Mouse (Mus musculus) urinary bladder, postnatal 10 days (tissue): ENCODE data around the gene Gm17349.
A peak's percentile ranks its signal among the peaks of the same experiment; 100 is the strongest.
"Not testable (repeated sequence)": the region's sequence is repeated elsewhere in the genome, so short reads cannot be mapped to it uniquely, and the experiment has no call there.

ENCODE experiments used
- DNase-seq: peaks from one replicate; pipeline ENCODE4 v3.0.0; 2022; ENCODE audit warnings: low spot score

The Gm17349 gene

DNA sequence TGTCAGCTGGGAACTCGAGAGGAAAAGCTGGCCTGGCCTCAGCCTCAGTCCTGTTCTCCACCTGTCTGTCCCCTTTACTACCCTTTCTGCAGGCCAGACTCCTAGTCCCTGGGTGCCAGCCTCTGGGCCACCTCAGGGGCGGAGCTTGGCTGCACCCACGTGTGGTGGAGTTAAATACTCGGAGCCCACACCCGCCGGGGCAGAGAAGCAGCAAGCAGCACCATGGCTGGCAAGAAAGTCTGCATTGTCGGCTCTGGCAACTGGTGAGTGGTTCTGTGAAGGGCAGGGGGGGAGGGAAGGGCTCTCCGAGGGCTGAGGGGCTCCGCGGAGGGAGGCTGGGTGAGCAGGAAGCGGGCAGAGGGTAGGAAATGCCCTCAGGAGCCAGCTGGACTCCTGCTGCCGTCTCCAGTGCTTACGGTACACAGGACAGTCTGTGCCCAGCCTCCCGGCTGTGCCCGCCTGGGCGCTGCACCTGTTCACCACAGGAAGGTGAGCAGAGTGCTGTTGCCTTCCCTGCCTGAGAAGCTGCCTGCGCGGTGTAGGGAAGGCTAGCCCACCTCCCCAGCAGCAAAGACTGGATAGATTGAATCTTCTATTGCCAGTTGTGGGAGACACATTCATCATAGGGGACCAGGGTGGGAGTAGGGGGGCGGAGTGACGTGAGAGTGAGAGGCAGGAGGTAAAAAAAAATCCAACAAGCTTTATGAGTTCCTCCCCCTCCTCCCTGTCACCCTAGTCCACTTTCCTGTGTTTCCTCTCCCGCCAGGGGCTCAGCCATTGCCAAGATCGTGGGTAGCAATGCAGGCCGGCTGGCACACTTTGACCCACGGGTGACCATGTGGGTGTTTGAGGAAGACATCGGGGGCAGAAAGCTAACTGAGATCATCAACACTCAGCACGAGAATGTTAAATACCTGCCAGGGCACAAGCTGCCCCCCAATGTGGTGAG lies 12.4 kb upstream of the Gm17349 start, which contains the start of gene Gpd1:
TSS of gene Gpd1 (plus strand) at position 130 of the 949 bp plus-strand sequence.
- no peak for DNase-seq

DNA sequence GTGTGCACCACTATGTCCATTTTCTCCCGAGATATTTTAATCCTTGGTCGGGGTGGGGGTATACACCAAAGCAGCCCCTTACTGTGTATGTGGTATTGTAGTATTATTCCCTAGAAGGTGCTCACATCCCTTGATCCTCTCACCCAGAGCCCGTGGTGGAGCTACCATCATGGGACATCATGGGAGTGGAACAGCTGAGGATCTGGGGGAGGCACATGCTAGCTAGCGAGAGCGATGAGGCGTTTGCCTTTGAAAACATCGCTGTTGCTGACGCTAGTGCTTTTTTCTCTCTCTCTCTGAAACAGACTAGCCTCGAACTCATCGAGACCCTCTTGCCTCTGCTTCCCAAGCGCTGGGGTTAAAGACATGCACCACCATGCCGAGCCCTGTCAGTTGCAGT lies 11.5 kb upstream of the Gm17349 start:
- no peak for DNase-seq

DNA sequence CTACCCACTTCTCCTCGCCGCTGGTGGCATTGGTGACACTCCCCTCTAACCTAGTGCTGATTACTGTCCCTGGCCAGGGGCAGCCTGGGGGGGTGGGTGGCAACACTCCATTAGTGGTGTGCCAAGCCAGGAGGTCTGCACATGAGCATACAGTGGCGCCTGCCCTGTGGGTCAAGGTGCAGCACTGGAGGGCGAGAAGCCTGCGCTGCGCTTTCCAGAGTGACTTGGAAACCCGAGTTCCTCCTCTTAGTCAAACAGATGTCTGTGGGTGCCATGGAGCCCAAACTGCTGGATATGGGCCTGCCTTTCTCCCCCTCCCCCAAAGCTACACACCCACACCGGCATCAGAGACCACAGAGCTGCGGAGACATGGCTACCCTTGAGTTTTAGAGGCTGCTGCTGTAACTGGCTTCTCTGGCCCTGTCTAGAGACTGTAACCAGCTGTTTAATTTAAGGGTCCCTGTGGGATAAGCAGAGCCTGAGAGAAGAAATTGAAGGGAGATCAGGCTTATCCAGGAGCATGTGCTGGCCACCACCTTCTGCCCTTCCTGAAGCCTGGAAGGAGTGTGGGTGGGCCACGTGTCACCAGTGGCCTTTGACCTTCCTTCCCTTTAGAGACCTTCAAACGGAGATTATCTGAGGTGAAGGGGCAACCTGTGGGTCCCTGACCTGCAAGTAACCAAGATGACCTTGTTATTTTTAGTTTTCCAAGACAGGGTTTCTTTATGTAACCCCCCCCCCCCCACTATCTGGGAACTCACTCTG lies 10.9 kb upstream of the Gm17349 start:
- no peak for DNase-seq

DNA sequence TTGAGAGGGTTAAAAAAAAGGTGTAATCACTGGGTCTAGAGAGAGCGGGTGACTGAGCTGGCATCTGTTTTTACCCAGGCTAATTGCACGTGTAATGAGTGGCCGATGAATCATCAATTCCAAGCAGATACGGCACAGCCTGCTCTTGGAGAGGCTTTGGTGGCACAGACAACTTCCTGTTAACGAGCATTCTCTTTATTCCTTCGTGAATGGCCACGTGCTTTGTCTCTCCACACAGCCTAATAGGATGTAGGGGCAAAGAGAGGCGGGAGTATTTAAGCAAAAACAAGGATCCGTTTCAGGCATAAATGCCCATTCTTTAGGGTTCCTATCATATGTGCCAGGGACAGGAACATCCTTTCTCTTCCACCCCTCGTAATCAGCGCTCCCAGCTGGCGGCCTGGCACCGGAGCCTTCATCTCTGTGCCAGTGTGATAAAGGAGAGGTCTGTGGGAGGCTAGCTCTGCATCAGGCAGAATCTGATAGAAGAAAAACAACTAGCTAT lies 10.1 kb upstream of the Gm17349 start:
- DNase-seq, result no peak

DNA sequence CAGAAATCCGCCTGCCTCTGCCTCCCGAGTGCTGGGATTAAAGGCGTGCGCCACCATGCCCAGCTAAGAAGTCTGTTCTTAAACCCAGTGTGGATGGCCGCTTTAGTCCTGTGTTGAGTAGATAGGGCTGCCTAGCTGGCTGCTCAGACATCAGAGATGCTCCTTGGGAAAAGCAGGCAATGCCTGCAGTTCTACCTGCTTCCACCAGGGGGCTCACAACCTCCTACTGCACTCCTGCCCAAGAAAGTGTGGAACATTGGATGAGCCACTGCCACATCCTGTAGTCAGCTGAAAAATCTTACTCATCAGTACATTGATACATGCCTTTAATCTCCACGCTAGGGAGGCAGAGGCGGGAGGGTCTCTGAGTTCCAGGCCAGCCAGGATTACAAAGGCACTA lies 9.6 kb upstream of the Gm17349 start:
- DNase-seq, result no peak

DNA sequence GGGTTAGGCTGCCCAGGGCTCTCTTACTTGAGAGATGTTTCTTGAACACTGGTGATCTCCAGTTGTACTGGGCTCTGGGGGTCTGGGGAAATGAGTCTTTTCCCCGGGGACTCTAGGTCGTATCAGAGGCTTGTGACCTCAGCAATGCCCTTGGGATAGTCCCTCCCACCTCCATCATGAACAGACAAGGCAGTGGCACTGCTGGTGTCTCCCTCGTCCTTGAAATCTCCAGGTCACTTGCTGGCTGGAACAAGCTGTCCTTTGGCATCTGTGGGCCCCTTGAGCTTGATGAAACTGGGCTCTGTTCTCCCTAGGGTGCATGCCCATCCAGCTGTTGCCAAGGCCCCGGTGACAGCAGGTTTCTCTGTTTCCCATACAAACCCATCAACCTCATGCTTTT lies 8.9 kb upstream of the Gm17349 start:
- no peak for DNase-seq

DNA sequence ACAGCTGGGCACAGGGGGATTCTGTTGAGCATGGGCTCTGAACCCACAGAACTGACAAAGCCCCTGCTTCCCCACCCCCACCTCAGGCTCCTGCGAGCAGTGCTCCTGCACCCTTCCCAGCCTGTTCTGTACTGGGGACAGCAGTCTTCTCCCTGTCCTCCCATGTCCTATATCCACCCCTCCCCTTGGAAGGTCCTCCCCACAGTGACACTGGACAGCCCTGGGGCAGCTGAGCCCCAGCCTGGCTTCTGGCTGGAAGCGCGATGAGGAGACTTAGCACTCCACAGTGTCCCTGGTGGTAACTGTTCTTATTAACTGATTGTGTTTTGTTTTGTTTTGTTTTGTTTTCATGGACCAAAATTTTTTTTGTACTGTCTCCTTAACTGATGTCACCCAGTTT lies 8.3 kb upstream of the Gm17349 start:
- no peak for DNase-seq

DNA sequence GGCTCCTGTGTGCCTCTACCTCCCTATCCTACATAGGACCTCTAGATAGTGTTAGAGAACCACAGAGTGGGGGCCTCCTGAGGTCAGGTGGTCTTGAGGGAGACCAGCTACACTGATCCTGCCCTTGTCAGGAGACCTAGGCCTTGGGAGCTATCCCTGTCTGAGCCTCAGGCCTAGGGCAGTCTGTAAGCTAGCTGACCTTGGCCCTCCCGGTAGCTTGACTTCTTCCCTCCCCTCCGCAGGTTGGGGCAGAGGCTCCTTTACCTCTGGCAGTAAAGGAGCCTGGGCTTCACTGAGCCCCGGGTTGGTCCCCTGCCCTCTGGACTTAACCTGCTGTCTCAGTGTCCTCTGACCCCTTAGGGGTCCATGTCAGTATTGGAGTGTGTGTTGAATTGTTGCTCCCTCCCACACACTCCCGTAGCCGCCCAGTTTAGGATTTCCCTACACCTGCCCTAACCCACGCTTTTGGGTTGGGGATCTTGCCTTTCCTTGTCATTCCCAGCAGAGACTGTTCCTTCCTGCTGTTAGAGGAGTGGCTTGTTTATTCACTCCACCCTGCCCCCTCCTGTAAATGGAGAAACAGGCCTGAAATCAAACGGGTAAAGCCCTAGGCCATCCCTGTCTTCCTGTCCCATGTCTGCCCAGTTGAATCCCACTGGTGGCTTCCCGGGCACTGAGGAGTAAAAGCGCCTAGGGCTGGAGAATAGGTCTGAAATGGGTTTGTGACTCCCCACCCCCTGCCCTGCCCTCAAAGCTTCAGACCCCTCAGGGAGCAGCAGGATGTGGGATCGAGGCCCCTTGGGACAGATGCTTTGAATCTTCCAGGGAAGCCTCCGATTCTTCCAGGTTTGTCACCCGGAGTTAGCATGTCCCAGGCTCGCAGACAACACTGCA lies 7.6 kb upstream of the Gm17349 start:
- no peak for DNase-seq

DNA sequence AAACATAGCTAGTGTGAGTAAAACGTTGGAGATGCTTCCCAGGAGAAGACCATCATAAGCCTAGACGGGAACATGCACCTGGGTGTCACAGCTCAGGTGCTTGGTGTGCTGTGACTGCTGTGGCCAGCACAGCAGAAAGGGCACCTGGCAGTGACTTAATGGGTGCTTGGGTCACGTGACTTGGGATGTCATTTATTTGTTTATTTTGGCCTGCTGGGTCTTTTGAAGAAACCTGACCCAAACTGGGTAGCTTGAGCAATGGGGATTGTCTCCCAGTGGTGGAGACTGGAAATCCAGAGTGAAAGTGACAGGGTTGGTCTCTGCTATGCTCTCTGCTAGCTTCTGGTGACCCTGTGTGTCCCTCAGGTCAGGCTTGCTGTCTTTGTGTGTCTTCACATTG lies 6.2 kb upstream of the Gm17349 start:
- no peak for DNase-seq

DNA sequence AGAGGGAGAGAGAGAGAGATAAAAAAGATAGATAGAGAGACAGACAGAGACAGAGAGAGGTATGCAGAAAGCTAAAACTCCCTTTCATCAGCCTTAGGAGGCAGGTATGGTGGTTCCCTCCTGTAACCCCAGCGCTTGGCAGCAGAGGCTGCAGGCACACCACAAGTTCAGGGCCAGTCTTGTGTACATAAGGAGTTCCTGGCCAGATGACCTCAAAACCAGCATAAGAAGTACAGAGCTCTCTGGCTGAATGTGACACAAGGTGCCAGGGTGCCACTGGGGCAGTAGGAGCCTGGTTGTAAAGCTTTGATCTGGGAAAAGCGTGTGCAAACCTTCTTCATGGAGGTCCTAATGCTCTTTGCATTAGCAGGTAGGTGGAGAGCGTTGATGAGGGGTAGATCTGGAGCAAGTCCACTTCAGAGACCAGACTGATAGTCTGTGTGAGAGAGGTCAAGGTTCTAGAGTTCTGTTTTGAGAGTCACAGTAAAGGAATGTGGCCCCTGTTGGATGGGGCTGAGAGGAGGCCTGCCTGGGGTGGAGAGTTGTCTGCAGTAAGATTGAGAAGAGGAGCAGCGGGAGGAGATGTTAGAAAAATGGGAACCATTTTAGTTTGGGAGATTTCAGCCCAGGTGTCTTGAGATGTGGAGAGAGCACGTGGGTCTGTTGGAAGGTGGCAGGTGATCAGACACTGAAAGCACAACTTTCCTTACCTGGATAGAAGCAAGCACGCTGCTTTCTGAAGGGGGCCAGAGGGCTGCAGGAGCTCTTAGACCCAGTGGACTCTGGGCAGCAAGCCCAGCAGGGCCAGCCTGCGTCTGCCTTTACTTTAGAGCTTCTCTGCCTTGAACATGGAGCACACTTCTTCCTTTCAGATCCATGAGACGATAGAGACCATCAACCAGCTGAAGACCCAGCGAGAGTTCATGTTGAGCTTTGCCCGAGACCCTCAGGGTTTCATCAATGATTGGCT lies 5.2 kb upstream of the Gm17349 start:
- no peak for DNase-seq

DNA sequence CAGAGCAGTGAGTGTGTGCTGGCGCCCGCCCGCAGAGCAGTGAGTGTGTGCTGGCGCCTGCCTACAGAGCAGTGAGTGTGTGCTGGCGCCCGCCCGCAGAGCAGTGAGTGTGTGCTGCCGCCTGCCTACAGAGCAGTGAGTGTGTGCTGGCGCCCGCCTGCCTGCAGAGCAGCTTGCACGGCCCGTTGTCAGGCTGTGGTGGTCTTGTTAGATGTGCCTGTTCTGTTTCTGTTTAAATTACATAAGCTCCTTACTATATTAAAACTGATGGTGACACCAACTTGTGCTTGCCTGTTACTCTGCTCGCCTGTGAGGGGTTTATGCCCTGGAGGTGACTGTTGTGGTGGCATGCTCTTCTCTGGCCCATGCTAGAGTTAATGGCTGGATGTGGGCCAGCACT lies 2.9 kb upstream of the Gm17349 start:
- no peak for DNase-seq

DNA sequence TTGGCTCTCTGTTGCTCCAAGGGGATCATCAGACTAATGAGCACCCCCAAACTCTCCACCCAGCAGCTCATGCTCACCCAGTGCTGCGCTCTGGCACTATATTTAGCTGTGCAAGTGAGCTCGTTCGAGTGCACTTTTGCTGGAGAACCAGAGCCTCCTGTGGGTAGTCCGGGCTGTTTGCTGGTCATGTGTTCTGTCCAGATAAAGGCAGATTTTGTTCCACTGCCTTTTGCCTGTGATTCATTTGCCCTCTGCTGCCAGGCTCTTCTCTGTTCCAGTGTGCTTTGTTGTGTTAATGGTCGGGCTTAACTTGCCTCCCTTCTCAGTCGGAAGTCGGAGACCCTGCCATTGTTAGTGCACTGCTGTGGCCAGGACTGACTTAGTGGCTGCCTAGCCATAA lies 409 bp downstream of the Gm17349 start:
- DNase-seq, result no peak

DNA sequence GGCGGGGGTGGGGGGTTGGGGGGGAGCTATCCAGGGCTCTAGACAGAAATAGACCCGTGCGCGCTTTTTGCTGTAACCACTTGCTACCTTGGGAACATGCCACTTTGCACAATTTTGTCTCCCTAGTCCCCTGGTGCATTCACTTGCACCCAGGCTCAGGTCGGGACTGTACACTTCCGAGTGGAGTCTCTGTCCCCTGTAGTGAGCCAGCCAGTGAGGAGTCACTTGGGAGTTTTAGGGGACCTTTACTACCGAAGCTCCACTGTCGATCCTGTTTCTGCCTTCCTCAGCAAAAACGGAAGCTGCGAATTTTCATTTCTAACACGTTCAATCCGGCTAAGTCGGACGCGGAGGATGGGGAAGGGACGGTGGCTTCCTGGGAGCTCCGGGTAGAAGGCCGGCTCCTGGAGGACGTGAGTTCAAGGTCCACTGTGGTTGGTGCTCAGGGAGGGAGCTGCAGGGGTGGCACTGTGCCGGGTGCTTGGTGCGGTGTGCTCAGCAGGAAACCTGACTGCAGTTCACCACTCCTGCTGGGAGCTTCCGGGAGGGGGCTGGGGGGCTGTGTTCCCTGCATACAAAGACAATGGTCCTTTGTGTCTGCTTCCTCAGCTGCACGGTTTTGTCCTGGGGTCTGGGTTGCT lies 1.1 kb downstream of the Gm17349 start:
- DNase-seq, result no peak

DNA sequence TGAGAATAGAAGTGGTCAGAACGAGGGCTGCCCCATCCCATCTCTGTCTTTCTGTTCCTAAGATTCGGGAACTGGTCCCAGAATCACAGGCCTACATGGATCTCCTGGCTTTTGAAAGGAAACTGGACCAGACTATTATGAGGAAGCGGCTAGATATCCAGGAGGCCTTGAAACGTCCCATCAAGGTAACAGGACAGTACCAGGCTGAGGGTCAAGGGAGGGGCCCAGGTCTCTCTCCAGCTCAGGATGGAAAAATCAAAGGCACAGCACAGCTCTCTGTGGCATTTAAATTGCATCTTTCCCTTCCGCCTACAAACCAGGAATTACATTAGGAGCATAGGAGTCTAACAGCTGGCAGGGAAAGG lies 1.6 kb downstream of the Gm17349 start:
- no peak for DNase-seq

DNA sequence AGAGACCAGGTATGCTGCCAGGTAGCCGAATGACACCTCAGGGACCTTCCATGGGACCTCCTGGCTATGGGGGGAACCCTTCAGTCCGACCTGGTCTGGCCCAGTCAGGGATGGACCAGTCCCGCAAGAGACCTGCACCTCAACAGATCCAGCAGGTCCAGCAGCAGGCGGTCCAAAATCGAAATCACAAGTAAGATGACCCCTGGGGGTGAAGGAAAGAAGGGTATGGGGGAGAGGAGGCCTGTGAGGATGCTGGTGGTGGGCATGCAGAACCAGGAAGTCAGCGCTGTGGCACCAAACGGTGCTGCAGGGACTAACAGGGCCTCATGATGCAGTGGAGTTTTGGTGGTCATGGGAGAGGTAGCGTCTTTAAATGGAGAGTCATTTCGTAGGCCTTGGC lies 2.2 kb downstream of the Gm17349 start:
- no peak for DNase-seq

DNA sequence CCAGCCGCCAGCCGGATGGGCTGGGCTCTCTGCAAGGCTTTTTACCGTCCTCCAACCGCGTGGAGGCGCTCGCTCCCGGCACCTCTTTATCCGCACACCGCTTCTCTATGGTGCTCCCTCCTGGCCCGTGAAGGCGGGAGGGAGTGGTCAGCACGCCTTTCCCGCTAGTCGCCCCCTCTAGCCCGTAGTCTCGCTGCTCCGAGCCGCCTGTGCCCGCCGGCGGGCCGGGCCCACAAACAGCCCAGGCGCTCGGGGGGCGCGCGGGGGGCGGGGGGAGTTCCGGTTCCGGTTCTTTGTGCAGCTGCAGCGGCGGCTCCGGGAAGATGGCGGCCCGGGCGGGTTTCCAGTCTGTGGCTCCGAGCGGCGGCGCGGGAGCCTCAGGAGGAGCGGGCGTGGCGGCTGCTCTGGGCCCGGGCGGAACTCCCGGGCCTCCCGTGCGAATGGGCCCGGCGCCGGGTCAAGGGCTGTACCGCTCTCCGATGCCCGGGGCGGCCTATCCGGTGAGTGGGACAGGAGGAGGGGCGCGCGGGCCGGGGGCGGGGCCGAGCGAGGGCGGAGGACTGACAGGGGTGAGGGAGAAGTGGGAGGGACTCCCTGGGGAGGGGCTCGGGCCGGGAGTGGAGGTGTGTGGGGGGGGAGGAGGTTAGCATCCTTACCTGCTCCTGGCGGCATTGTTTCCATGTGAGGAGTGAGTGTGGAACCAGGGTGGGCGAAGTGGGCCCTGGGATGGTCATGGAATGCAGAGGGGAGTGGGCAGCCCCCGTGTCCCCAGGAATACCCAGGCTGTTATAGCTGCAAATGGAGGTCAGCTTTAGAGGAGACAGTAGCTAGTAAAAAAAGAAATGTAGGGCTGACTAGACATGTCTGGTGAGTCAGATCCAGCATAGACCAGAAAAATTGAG lies 3.0 kb downstream of the Gm17349 start, which contains the start of gene Smarcd1:
TSS of gene Smarcd1 (plus strand) at position 131 of the 902 bp plus-strand sequence.
- DNase-seq, result peak; percentile 67

DNA sequence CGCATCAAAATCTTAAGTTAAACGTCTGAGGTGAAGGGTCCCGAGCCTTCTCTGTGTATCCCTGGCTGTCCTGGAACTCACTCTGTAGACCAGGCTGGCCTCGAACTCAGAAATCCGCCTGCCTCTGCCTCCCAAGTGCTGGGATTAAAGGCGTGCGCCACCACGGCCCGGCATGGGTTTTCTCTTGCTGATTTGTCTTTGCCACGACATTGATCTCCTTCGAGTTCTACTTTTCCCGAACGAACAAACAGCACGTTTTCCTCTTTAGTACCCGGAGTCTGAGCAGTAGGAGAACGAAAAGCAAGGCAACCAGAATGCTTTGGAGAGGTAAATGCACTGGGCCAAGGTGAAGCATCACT lies 3.7 kb downstream of the Gm17349 start:
- DNase-seq, result not testable (repeated sequence)

DNA sequence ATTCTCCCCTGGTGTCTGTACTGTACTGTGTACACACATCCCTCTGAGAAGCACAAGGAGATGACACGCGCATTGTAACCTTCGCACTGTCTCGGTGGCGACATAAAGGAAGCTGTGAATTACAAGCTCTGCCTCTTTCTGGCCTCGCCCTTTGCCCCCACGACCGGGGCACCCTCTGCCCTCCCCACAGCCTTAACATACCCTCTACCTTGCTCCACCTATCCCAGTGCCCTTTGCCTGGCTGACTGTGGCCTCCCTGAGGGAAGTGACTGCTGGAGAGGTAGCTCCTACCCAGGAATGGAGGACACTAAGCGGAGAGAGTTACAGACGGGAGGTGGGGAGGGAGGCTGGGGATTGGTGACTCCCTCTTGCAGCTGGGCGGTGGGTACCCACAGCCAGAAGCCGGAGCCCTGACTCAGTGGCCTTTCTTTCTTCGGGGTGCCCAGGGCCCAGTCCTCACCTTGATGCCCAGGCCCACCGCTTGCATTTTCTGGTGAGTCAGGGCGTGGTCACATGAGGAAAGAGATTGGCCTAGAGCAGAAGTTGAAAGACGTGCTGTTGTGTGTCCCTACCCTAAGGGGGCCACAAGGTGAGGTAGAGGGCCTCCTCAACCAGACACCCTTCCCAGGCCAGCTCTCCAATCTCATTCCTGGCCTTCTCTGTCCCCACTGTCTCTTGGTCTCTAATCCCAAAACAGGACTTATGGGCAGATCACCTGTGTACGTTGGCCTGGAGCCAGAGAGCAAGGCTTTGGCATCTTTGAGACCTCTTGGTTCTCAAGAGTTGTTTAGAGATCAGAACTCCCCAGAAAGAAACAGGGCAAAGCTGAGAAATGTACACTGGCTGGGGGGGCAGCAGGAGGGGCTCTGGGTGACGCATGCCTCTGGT lies 4.8 kb downstream of the Gm17349 start:
- no peak for DNase-seq
